In genomic region chr13:16343280-16343945, GRCm38 (mm10) we compare ENCODE assay signal across 11 mouse cellular contexts.
DNase-seq lines count a peak whose midpoint lies in the region; ATAC-seq and TF ChIP-seq lines count a peak whose summit lies in the region.
"Had no signal": no experiment of that assay in that cellular context is flagged by ENCODE, and none has a peak within 500 bp of the region (broad histone marks: within the 10 kb centered on the region; RNA-seq: fewer than 3 reads in every experiment).

No protein-coding gene starts in this region.

- H3K4me3 ChIP-seq in hindbrain, postnatal 0 days (ENCODE audit: low read length), result no peak overlapping the region
- no peak overlapping the region for H3K4me3 ChIP-seq in hindbrain, embryonic 10.5 days
- H3K4me3 ChIP-seq in midbrain, postnatal 0 days (ENCODE audit: low read depth, low read length), result no peak overlapping the region
- H3K4me3 ChIP-seq in midbrain, embryonic 11.5 days (ENCODE audit: low read depth, low read length), result no peak overlapping the region

- H3K27ac ChIP-seq in hindbrain, postnatal 0 days, result no peak overlapping the region
- no peak overlapping the region for H3K27ac ChIP-seq in hindbrain, embryonic 10.5 days
- no peak overlapping the region for H3K27ac ChIP-seq in midbrain, postnatal 0 days (ENCODE audit: low read depth, low read length)
- H3K27ac ChIP-seq in midbrain, embryonic 11.5 days (ENCODE audit: low read depth, low read length), result no peak overlapping the region

- intact Hi-C loops in left cerebral cortex, postnatal 10 days (cut with DNase I), result no loop called here

- TF ChIP-seq CTCF in hindbrain, postnatal 0 days (IDR thresholded peaks at IDR 0.05; ENCODE audit: low read depth), result no peak
- TF ChIP-seq CTCF in midbrain, postnatal 0 days (IDR thresholded peaks at IDR 0.05), result no peak

- peak; percentile 36 to 55 for DNase-seq in cerebellum, postnatal 10 days
- DNase-seq in cerebellum, postnatal 4 days (ENCODE audit: low spot score in 2 of 2), result no peak
- peak; percentile 4 for DNase-seq in hindbrain, postnatal 0 days (ENCODE audit: low spot score)
- DNase-seq in hindbrain, embryonic 10.5 days (ENCODE audit: low spot score), result no peak
- DNase-seq in midbrain, postnatal 0 days (ENCODE audit: low spot score), result peak; percentile 1
- no peak for DNase-seq in midbrain, embryonic 11.5 days (ENCODE audit: low spot score, missing footprints)
- DNase-seq in skeletal muscle tissue, adult 2 months (ENCODE audit: low read depth, low spot score), result peak; percentile 13
- DNase-seq in left cerebral cortex, postnatal 10 days (ENCODE audit: extremely low spot score in 1 of 2, low spot score in 2 of 2), result no peak
- DNase-seq: cerebellum, adult 9-10 months; liver, postnatal 0 days had no signal

- H3K27me3 ChIP-seq in hindbrain, postnatal 0 days (ENCODE audit: insufficient read depth, low read length), result no peaks in the 10 kb centered on the region
- H3K27me3 ChIP-seq in hindbrain, embryonic 10.5 days (ENCODE audit: insufficient read depth, poor library complexity, severe bottlenecking), result no peaks in the 10 kb centered on the region
- H3K27me3 ChIP-seq in midbrain, postnatal 0 days (ENCODE audit: insufficient read depth, low read length), result no peaks in the 10 kb centered on the region
- H3K27me3 ChIP-seq in midbrain, embryonic 11.5 days (ENCODE audit: control insufficient read depth, insufficient read depth, low read length), result no peaks in the 10 kb centered on the region

- no peak overlapping the region for H3K9ac ChIP-seq in hindbrain, postnatal 0 days (replicated peaks; ENCODE audit: low read length)
- H3K9ac ChIP-seq in midbrain, postnatal 0 days (replicated peaks; ENCODE audit: low read length, poor library complexity, severe bottlenecking), result no peak overlapping the region
- no peak overlapping the region for H3K9ac ChIP-seq in midbrain, embryonic 11.5 days (ENCODE audit: low read length)
- H3K9ac ChIP-seq: liver, postnatal 0 days had no signal

- H3K4me2 ChIP-seq in hindbrain, postnatal 0 days (ENCODE audit: low read depth, low read length), result no peak overlapping the region
- no peak overlapping the region for H3K4me2 ChIP-seq in midbrain, postnatal 0 days (ENCODE audit: low read depth, low read length, poor library complexity, severe bottlenecking)
- no peak overlapping the region for H3K4me2 ChIP-seq in midbrain, embryonic 11.5 days

- 77% methylated on average over 4 of the region's 4 CpGs for WGBS in hindbrain, postnatal 0 days
- 85% methylated on average over 4 of the region's 4 CpGs for WGBS in hindbrain, embryonic 10.5 days
- 75% methylated on average over 4 of the region's 4 CpGs for WGBS in midbrain, postnatal 0 days
- 84% methylated on average over 4 of the region's 4 CpGs for WGBS in midbrain, embryonic 11.5 days

- H3K4me1 ChIP-seq in hindbrain, postnatal 0 days (ENCODE audit: insufficient read depth, low read length), result no peaks in the 10 kb centered on the region
- no peaks in the 10 kb centered on the region for H3K4me1 ChIP-seq in hindbrain, embryonic 10.5 days (replicated peaks)
- H3K4me1 ChIP-seq in midbrain, postnatal 0 days (ENCODE audit: insufficient read depth, low read length), result no peaks in the 10 kb centered on the region
- no peaks in the 10 kb centered on the region for H3K4me1 ChIP-seq in midbrain, embryonic 11.5 days (ENCODE audit: control insufficient read depth, insufficient read depth, low read length)

- no peaks in the 10 kb centered on the region for H3K36me3 ChIP-seq in hindbrain, postnatal 0 days (ENCODE audit: insufficient read depth, low read length)
- H3K36me3 ChIP-seq in hindbrain, embryonic 10.5 days, result no peaks in the 10 kb centered on the region
- H3K36me3 ChIP-seq in midbrain, postnatal 0 days (ENCODE audit: insufficient read depth, low read length), result no peaks in the 10 kb centered on the region
- no peaks in the 10 kb centered on the region for H3K36me3 ChIP-seq in midbrain, embryonic 11.5 days (ENCODE audit: control insufficient read depth, insufficient read depth, low read length)

- no peaks in the 10 kb centered on the region for H3K9me3 ChIP-seq in hindbrain, postnatal 0 days (ENCODE audit: low read length)
- no peaks in the 10 kb centered on the region for H3K9me3 ChIP-seq in hindbrain, embryonic 10.5 days
- H3K9me3 ChIP-seq in midbrain, postnatal 0 days (ENCODE audit: low read length), result no peaks in the 10 kb centered on the region
- no peaks in the 10 kb centered on the region for H3K9me3 ChIP-seq in midbrain, embryonic 11.5 days (ENCODE audit: control insufficient read depth, low read length)

- no peak for ATAC-seq in hindbrain, postnatal 0 days
- ATAC-seq in midbrain, postnatal 0 days (ENCODE audit: low FRiP score), result no peak
- no peak for ATAC-seq in midbrain, embryonic 11.5 days (ENCODE audit: low FRiP score)
- ATAC-seq: hindbrain, embryonic 16.5 days; liver, postnatal 0 days had no signal

Comparison
In these comparisons a context has a peak if more than half of its experiments do, and no peak if none do; other contexts are left out.
1. DNase-seq: peak in cerebellum, postnatal 10 days (2 of 2), hindbrain, postnatal 0 days (single experiment), midbrain, postnatal 0 days (single experiment) and skeletal muscle tissue, adult 2 months (single experiment); none in cerebellum, postnatal 4 days (0 of 2), hindbrain, embryonic 10.5 days (single experiment), midbrain, embryonic 11.5 days (single experiment) and left cerebral cortex, postnatal 10 days (0 of 2).